Mouse (Mus musculus): ENCODE results near the gene Fmo6.
A peak's percentile ranks its signal among the peaks of the same experiment; 100 is the strongest.

Gene Fmo6

GRCm38 (mm10) chr1:162914932-162915556 is 22.3 kb downstream of the Fmo6 start:
- no peak for DNase-seq (ENCODE audit: extremely low spot score)

GRCm38 (mm10) chr1:162912085-162912484 is 25.2 kb downstream of the Fmo6 start:
- no peak for DNase-seq (ENCODE audit: extremely low spot score)

- no peak for DNase-seq (ENCODE audit: extremely low spot score)
Observed at GRCm38 (mm10) chr1:162901879-162902278, 35.4 kb downstream of the Fmo6 start.

- DNase-seq (ENCODE audit: extremely low spot score): no peak
Observed at GRCm38 (mm10) chr1:162897838-162898811, 39.2 kb downstream of the Fmo6 start, which contains the start of gene Fmo2. TSS of gene Fmo2 (minus strand) at chr1:162898726.

- peak; percentile 57 for DNase-seq (ENCODE audit: extremely low spot score)
Observed at GRCm38 (mm10) chr1:162895900-162896299, 41.4 kb downstream of the Fmo6 start.

GRCm38 (mm10) chr1:162893014-162893413 is 44.3 kb downstream of the Fmo6 start:
- DNase-seq (ENCODE audit: extremely low spot score): no peak

- DNase-seq (ENCODE audit: extremely low spot score): no peak
Observed at GRCm38 (mm10) chr1:162891980-162892451, 45.3 kb downstream of the Fmo6 start.

- no peak for DNase-seq (ENCODE audit: extremely low spot score)
Observed at GRCm38 (mm10) chr1:162888646-162889045, 48.7 kb downstream of the Fmo6 start.

- DNase-seq (ENCODE audit: extremely low spot score): no peak
Observed at GRCm38 (mm10) chr1:162887644-162888043, 49.7 kb downstream of the Fmo6 start.

- DNase-seq (ENCODE audit: extremely low spot score): no peak
Observed at GRCm38 (mm10) chr1:162886138-162886816, 51.0 kb downstream of the Fmo6 start.

GRCm38 (mm10) chr1:162882681-162883080 is 54.6 kb downstream of the Fmo6 start:
- DNase-seq (ENCODE audit: extremely low spot score): no peak

- DNase-seq (ENCODE audit: extremely low spot score): peak; percentile 33
Observed at GRCm38 (mm10) chr1:162879595-162880369, 57.5 kb downstream of the Fmo6 start.

- no peak for DNase-seq (ENCODE audit: extremely low spot score)
Observed at GRCm38 (mm10) chr1:162875091-162875490, 62.2 kb downstream of the Fmo6 start.

GRCm38 (mm10) chr1:162871701-162872311 is 65.5 kb downstream of the Fmo6 start:
- peak; percentile 16 for DNase-seq (ENCODE audit: extremely low spot score)

- DNase-seq (ENCODE audit: extremely low spot score): no peak
Observed at GRCm38 (mm10) chr1:162870978-162871377, 66.3 kb downstream of the Fmo6 start.

- no peak for DNase-seq (ENCODE audit: extremely low spot score)
Observed at GRCm38 (mm10) chr1:162867396-162867795, 69.9 kb downstream of the Fmo6 start.
